14 mouse cellular contexts compared by ENCODE assay signal in the genomic region with DNA sequence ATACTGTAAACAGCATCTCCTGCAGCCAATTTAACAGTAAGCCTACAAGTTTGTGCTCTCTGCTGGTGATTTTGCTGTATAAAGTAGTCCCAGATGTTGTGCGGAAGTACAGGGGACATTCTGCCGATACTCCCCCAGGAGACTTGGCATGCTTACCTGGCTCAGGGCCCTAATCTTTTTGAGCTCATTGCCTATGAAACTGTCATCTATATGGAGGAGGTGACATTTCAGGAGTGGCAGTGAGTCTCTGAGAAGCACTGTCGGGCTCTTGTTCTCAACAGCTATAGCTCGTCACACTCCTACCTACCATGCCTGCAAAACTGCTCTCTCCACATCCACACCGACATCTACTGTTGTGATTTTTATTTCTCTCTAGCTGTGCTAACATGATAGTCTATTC.
DNase-seq lines count a peak whose midpoint lies in the region.
"Had no signal": no experiment of that assay in that cellular context is flagged by ENCODE, and none has a peak within 500 bp of the region (broad histone marks: within the 10 kb centered on the region; RNA-seq: fewer than 3 reads in every experiment).

No protein-coding gene starts in this region.

- intact Hi-C loops in left cerebral cortex, postnatal 4 days (cut with DNase I): no loop called here

- peak; percentile 25 for DNase-seq in left cerebral cortex, adult 11 months (ENCODE audit: low spot score)
- no peak for DNase-seq in left cerebral cortex, postnatal 4 days
- peak; percentile 50 to 59 for DNase-seq in left cerebral cortex, adult 18-20 months (ENCODE audit: low spot score in 2 of 2)
- DNase-seq in right cerebral cortex, adult 2 months (ENCODE audit: low spot score in 2 of 2): peak; percentile 53 to 61
- DNase-seq in gastrocnemius, postnatal 4 days (ENCODE audit: low spot score in 2 of 2): no peak
- DNase-seq in kidney, postnatal 36 days: no peak
- no peak for DNase-seq in urinary bladder, postnatal 36 days (ENCODE audit: low spot score in 2 of 2)
- DNase-seq: adrenal gland, adult 8-10 months; cerebellum, adult 9-11 months; heart, postnatal 10 days; kidney, adult 9 months; kidney, postnatal 25 days; liver, embryonic 13.5 days; lung, postnatal 4 days had no signal

Comparison
In these comparisons a context has a peak if more than half of its experiments do, and no peak if none do; other contexts are left out.
1. DNase-seq: peak in left cerebral cortex, adult 11 months (single experiment), left cerebral cortex, adult 18-20 months (2 of 2) and right cerebral cortex, adult 2 months (2 of 2); none in left cerebral cortex, postnatal 4 days (single experiment), gastrocnemius, postnatal 4 days (0 of 2), kidney, postnatal 36 days (0 of 2) and urinary bladder, postnatal 36 days (0 of 2).